Mouse (Mus musculus) forebrain, embryonic 10.5 days (tissue): ENCODE results near the gene Med15. TPM values are rescaled to one million over a fixed set of nuclear protein-coding genes. Genes with fewer than 3 reads are reported as not detected.
"Not testable (repeated sequence)": the region's sequence is repeated elsewhere in the genome, so short reads cannot be mapped to it uniquely, and the experiment has no call there.

Experiments used
- DNase-seq: peaks from one replicate; pipeline ENCODE4 v3.0.0-alpha.2; 2017; ENCODE audit warnings: low spot score; ENCODE audit errors: extremely low spot score
- H3K27ac ChIP-seq: fragments of 300-500 bp; sonication (generic); 2 replicates; pipeline ENCODE4 v1.5.1; 2016; ENCODE audit warnings: mild to moderate bottlenecking
- H3K27me3 ChIP-seq: fragments of 300-500 bp; sonication (generic); 2 replicates; pipeline ENCODE4 v1.6.1; 2016; ENCODE audit warnings: mild to moderate bottlenecking; ENCODE audit not compliant: poor library complexity, severe bottlenecking
- H3K36me3 ChIP-seq: fragments of 300-500 bp; sonication (generic); replicated peaks from 2 replicates; pipeline ENCODE4 v1.6.1; 2016; ENCODE audit warnings: mild to moderate bottlenecking, moderate library complexity
- H3K4me1 ChIP-seq: fragments of 300-500 bp; sonication (generic); 2 replicates; pipeline ENCODE4 v1.6.1; 2016
- H3K4me3 ChIP-seq: fragments of 300-500 bp; sonication (generic); 2 replicates; pipeline ENCODE4 v1.5.1; 2016; ENCODE audit warnings: mild to moderate bottlenecking, moderate library complexity
- H3K9me3 ChIP-seq: fragments of 300-500 bp; sonication (generic); 2 replicates; pipeline ENCODE4 v1.6.1; 2016; ENCODE audit warnings: mild to moderate bottlenecking, moderate library complexity
- WGBS: fragments of 180-500 bp; shearing (Covaris S2); methylation state at CpG from one replicate; pipeline ENCODE4 v1.1.7; 2016; 5-methylcytosine and 5-hydroxymethylcytosine counted together
- polyA plus RNA-seq: library from polyadenylated mRNA; unstranded; fragments of >200 nt; fragmentation: Nextera tagmentation; extraction: Ambion mirVana; gene quantifications from 2 replicates; pipeline ENCODE4 v1.2.1, GENCODE M21; 2016

Gene Med15
- polyA plus RNA-seq, 1 experiment from 2014 or later: 47.5 TPM

- no peaks in the 10 kb centered on the region for H3K4me1 ChIP-seq
- no peaks in the 10 kb centered on the region for H3K36me3 ChIP-seq
- H3K27ac ChIP-seq: no peak overlapping the region
- no peaks in the 10 kb centered on the region for H3K9me3 ChIP-seq
- no peak for DNase-seq
- 39% methylated on average over 1 of the region's 1 CpGs for WGBS
- peaks cover 29% of the 10 kb centered on the region for H3K27me3 ChIP-seq
- H3K4me3 ChIP-seq: no peak overlapping the region
Observed at GRCm38 (mm10) chr16:17753686-17754085, 21.0 kb upstream of the Med15 start.

DNA sequence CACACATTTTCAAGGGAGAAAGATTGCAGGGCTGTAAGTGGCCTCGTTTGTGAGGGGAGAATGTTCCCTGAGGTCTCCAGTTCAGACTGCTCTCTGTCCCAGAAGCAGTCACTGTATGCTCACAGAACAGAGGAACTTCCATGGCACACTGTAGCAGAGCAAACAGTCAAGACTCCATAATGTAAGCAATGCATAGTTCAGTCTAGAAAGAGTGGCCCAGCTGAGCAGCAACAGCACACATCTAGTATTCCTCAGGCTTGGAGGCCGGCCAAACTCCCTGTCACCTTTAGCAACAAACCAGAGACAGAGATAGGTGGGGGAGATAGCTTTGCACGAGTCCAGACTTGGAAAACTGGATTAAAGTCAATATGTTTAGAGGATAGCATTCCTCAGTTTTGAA, 20.3 kb upstream of the Med15 start:
- peaks cover 22% of the 10 kb centered on the region for H3K27me3 ChIP-seq
- no peak overlapping the region for H3K4me3 ChIP-seq
- H3K4me1 ChIP-seq: no peaks in the 10 kb centered on the region
- H3K27ac ChIP-seq: no peak overlapping the region
- no peaks in the 10 kb centered on the region for H3K36me3 ChIP-seq
- DNase-seq: no peak
- 48% methylated on average over 3 of the region's 3 CpGs for WGBS
- no peaks in the 10 kb centered on the region for H3K9me3 ChIP-seq

DNA sequence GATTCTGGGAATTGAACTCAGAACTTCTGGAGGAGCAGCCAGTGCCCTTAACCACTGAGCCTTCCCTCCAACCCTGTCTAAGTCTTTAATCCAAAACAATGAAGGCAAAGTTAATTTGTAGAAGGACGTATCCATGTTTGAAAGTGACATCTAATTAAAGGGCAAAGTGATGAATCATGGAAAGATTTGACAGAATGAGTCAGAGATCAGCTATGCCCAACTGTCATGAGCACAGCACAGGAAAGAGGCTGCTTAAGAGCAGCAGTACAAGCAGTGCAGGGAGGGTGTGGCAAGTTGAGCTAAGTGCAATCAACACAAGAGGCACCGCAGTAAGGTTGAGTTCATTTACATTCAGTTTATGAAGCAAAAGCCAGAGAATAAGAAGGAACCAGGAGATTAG, 12.4 kb upstream of the Med15 start:
- no peaks in the 10 kb centered on the region for H3K4me1 ChIP-seq
- H3K27ac ChIP-seq: no peak overlapping the region
- no peaks in the 10 kb centered on the region for H3K27me3 ChIP-seq
- no peak overlapping the region for H3K4me3 ChIP-seq
- H3K36me3 ChIP-seq: no peaks in the 10 kb centered on the region
- WGBS: 85% methylated on average over 2 of the region's 2 CpGs
- DNase-seq: no peak
- peaks cover 4% of the 10 kb centered on the region for H3K9me3 ChIP-seq

DNA sequence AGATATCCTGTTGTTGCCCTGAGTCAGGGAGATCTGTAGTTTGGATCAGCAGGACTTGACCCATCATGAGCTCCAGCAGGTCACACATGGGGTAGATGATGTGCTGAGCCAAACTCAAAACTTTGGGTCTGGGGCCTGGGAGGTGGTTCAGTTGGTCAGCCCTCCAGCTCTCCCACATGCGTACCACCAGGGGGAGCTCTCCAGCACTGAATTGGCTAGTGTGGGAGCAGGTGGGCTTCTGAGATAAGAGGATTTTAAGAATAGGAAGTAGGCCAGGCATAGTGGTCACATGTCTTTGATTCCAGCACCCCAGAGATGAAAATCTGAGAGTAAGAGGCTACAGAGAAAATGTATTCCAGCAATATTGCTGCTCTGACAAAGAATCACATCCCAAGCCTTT, 11.8 kb upstream of the Med15 start:
- no peaks in the 10 kb centered on the region for H3K4me1 ChIP-seq
- peak; percentile 62 for DNase-seq
- H3K36me3 ChIP-seq: no peaks in the 10 kb centered on the region
- H3K27me3 ChIP-seq: no peaks in the 10 kb centered on the region
- no peak overlapping the region for H3K27ac ChIP-seq
- 6% methylated on average over 1 of the region's 1 CpGs for WGBS
- H3K9me3 ChIP-seq: peaks cover 4% of the 10 kb centered on the region
- no peak overlapping the region for H3K4me3 ChIP-seq

- no peaks in the 10 kb centered on the region for H3K27me3 ChIP-seq
- DNase-seq: no peak
- H3K4me1 ChIP-seq: no peaks in the 10 kb centered on the region
- H3K36me3 ChIP-seq: no peaks in the 10 kb centered on the region
- no peak overlapping the region for H3K27ac ChIP-seq
- 49% methylated on average over 4 of the region's 4 CpGs for WGBS
- H3K9me3 ChIP-seq: peaks cover 4% of the 10 kb centered on the region
- no peak overlapping the region for H3K4me3 ChIP-seq
Observed at GRCm38 (mm10) chr16:17743279-17743678, 10.6 kb upstream of the Med15 start.

DNA sequence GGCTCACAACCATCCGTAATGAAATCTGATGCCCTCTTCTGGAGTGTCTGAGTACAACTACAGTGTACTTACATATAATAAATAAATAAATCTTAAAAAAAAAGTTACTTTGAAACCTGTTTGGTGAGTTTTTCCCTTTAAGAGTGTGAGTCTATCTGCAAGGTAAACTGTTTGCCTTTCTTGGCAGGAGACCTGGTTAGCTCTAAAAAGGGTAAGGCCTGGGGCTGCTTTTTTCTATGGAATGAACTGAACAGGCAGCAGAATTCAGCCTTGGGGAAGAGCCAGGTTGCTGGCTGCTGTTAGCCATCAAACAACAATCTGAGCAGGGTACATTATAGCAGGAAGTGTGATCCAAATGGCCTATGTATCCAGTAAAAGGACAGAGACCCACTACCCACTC, 10.1 kb upstream of the Med15 start:
- H3K27me3 ChIP-seq: no peaks in the 10 kb centered on the region
- no peaks in the 10 kb centered on the region for H3K36me3 ChIP-seq
- H3K27ac ChIP-seq: no peak overlapping the region
- H3K4me1 ChIP-seq: no peaks in the 10 kb centered on the region
- DNase-seq: no peak
- 93% methylated on average over 1 of the region's 1 CpGs for WGBS
- H3K4me3 ChIP-seq: no peak overlapping the region
- H3K9me3 ChIP-seq: peaks cover 4% of the 10 kb centered on the region

GRCm38 (mm10) chr16:17740080-17740479, 7.4 kb upstream of the Med15 start:
- no peaks in the 10 kb centered on the region for H3K9me3 ChIP-seq
- no peak overlapping the region for H3K27ac ChIP-seq
- H3K27me3 ChIP-seq: peaks cover 11% of the 10 kb centered on the region; the same call in 1 of the 2 replicates
- H3K4me1 ChIP-seq: no peaks in the 10 kb centered on the region
- DNase-seq: no peak
- H3K4me3 ChIP-seq: no peak overlapping the region
- WGBS: 84% methylated on average over 4 of the region's 4 CpGs
- H3K36me3 ChIP-seq: no peaks in the 10 kb centered on the region

DNA sequence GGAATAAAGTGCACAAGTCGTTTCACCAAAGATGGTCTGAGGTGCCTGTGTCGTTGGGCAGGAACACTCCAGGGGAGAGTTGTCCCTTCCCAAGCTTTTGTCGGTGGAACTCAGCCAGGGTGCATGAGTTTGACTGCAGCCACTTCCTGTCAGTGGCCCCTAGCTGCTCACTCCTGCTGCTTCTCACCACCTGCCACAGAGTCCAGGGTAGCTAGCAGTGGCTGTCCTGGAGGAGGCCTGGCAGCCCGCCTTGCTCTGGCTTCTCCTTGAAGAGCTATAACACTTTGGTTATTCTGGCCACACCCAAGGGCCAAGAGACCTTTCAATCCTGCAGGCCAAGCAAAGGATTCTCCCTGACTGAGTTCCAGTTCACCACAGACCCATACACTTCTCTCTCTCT, 3.5 kb upstream of the Med15 start:
- WGBS: 74% methylated on average over 4 of the region's 4 CpGs
- Histone ChIP-seq H3K36me3 (no peaks in the 10 kb centered on the region), H3K4me1 (0 out of 2 replicates have a peak, but pooled peaks cover 3% of the 10 kb centered on the region), H3K27me3 (peaks cover 28% of the 10 kb centered on the region), H3K4me3 (no peak overlapping the region), H3K27ac (no peak overlapping the region), H3K9me3 (no peaks in the 10 kb centered on the region)
- no peak for DNase-seq

DNA sequence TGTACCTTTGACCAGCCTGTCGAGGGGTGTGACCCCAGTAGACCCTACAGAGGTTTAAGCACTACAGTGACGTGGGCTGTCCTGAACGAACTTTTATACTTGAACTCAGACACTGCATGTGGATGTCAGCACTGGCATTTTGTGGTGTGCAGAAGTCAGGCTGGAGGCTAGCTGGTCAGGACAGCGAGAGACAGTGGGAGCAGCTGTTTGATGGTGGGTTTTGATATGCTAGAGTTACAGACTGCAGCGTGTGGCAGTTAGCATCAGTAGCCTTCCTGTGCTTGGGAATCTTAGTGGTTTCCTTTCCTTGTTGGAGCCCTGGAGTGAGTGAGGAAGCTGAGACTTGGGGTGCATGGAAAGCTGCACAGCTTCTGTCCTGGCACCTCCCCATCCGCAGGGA, 2.2 kb upstream of the Med15 start:
- H3K27me3 ChIP-seq: peaks cover 28% of the 10 kb centered on the region
- H3K9me3 ChIP-seq, H3K4me1 ChIP-seq, DNase-seq, H3K27ac ChIP-seq, H3K36me3 ChIP-seq, H3K4me3 ChIP-seq: not testable (repeated sequence)
- 85% methylated on average over 6 of the region's 6 CpGs for whole genome bisulfite sequencing

GRCm38 (mm10) chr16:17733646-17734045, 955 bp upstream of the Med15 start:
- DNase-seq: no peak
- Histone ChIP-seq H3K4me3 (peak overlapping the region; percentile 30; the same call in 1 of the 2 replicates), H3K27me3 (peaks cover 28% of the 10 kb centered on the region), H3K36me3 (no peaks in the 10 kb centered on the region), H3K27ac (no peak overlapping the region), H3K4me1 (0 out of 2 replicates have a peak, but pooled peaks cover 3% of the 10 kb centered on the region), H3K9me3 (no peaks in the 10 kb centered on the region)
- WGBS: 81% methylated on average over 2 of the region's 2 CpGs

DNA sequence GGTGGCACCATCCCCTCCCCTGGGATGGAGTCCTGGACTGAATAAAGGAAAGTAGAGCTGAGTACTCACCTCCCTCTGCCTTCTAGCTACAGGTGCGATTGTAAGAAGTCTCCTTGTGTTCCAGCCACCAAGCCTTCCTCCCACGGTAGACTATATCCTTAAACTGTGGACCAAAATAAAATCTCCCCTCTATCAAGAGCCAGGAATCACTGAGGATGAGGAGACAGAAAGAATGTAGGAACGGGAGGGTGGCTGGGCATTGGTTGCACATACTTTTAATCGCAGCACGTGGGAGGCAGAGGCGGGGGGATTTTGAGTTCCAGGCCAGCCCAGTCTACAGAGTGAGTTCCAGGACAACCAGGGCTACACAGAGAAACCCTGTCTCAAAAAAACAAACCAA, 260 bp downstream of the Med15 start:
- Histone ChIP-seq H3K27ac (no peak overlapping the region), H3K27me3 (peaks cover 28% of the 10 kb centered on the region), H3K36me3 (no peaks in the 10 kb centered on the region), H3K9me3 (no peaks in the 10 kb centered on the region), H3K4me1 (peaks cover 9% of the 10 kb centered on the region), H3K4me3 (no peak overlapping the region)
- DNase-seq: no peak
- 77% methylated on average over 6 of the region's 6 CpGs for WGBS

DNA sequence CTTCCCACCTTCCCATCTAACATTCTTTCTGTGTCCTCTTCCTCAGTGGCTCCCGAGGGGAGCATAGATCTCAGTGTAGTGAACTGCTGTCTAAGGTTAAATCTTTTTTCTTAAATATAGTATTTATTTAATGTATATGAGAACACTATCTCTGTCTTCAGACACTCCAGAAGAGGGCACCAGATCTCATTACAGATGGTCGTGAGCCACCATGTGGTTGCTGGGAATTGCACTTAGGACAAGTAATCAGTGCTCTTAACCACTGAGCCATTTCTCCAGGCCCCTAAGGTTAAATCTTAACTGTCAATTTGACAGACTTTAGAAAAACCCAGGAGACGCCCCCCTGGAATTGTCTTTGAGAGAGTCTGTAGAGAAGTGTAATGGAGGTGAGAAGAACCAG, 670 bp downstream of the Med15 start:
- Histone ChIP-seq H3K4me3 (no peak overlapping the region), H3K27ac (no peak overlapping the region), H3K27me3 (peaks cover 28% of the 10 kb centered on the region), H3K36me3 (no peaks in the 10 kb centered on the region), H3K9me3 (no peaks in the 10 kb centered on the region), H3K4me1 (peaks cover 13% of the 10 kb centered on the region)
- WGBS: 49% methylated on average over 3 of the region's 3 CpGs
- no peak for DNase-seq

DNA sequence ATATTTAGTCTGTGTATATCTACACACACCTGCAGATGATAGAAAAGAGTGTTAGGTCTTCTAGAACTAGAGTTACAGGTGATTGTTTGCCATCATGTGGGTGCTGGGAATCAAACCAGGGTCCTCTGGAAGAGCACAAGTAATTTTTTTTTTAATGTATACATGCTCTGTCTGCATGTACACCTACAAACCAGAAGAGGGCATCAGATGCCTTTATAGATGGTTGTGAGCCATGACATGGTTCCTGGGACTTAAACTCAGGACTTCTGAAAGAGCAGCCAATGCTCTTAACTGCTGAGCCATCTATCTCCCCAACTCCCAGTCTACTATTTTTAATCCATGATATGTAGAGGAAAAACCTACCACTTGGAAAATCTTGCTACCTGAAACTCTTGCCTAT, 2.7 kb downstream of the Med15 start:
- H3K27me3 ChIP-seq: peaks cover 17% of the 10 kb centered on the region
- no peaks in the 10 kb centered on the region for H3K36me3 ChIP-seq
- H3K4me1 ChIP-seq: peaks cover 15% of the 10 kb centered on the region
- H3K27ac ChIP-seq: no peak overlapping the region
- no peaks in the 10 kb centered on the region for H3K9me3 ChIP-seq
- no peak overlapping the region for H3K4me3 ChIP-seq
- DNase-seq: no peak

DNA sequence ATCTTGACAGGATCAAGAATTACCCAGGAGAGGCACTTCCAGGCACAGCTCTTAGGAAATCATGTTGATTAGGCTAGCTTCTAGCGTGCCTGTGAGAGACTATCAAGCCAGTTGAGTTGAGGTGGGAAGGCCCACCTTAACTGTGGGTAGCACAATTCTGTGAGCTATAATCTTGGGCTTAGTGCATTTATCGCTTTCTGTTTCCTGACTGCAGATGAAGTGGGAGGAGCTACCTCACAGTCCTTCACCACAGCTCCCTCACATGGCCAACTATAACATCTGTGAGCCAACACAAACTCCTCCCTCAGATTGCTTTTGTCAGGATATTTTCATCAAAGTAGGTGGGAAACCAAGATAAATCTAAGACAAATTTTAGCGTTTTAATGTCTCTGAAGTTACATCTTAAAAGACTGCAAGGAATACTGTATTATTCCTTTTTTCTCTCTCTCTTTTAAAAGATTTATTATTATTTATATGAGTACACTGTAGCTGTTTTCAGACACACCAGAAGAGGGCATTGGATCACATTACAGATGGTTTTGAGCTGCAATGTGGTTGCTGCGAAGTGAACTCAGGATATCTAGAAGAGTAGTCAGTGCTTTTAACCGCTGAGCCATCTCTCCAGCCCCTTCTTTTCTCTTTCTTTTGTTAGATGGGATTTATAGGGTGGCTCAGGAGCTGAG, 5.4 kb downstream of the Med15 start:
- H3K4me1 ChIP-seq: peaks cover 16% of the 10 kb centered on the region
- WGBS: 17% methylated on average over 5 of the region's 5 CpGs
- peak; percentile 20 for DNase-seq
- peak overlapping the region; percentile 10; the same call in 1 of the 2 replicates for H3K4me3 ChIP-seq
- no peaks in the 10 kb centered on the region for H3K27me3 ChIP-seq
- no peaks in the 10 kb centered on the region for H3K36me3 ChIP-seq
- peak overlapping the region; percentile 51; the same call in 1 of the 2 replicates for H3K27ac ChIP-seq
- no peaks in the 10 kb centered on the region for H3K9me3 ChIP-seq
